Mouse (Mus musculus) stomach, postnatal 0 days (tissue): Measurements from ENCODE around the gene Gfi1. TPM values are rescaled to one million over a fixed set of nuclear protein-coding genes. Genes with fewer than 3 reads are reported as not detected.

Source experiments
- ATAC-seq: fragments of 200-750 bp; cut with Nextera tagmentation; 2 replicates; pipeline ENCODE4 v1.8.0; 2017; ENCODE audit not compliant: low FRiP score, low TSS enrichment
- DNase-seq: peaks from one replicate; pipeline ENCODE4 v3.0.0-alpha.2; 2016; ENCODE audit warnings: low spot score
- H3K27ac ChIP-seq: fragments of 300-500 bp; sonication (generic); replicated peaks from 2 replicates; pipeline ENCODE4 v1.5.1; 2014; ENCODE audit warnings: mild to moderate bottlenecking, control low read depth
- H3K27me3 ChIP-seq: fragments of 300-500 bp; sonication (generic); 2 replicates; pipeline ENCODE4 v1.6.1; 2014; ENCODE audit warnings: low read length; ENCODE audit not compliant: control insufficient read depth, insufficient read depth
- H3K36me3 ChIP-seq: fragments of 300-500 bp; sonication (generic); 2 replicates; pipeline ENCODE4 v1.6.1; 2014; ENCODE audit warnings: low read length, mixed read lengths; ENCODE audit not compliant: control insufficient read depth, insufficient read depth
- H3K4me1 ChIP-seq: fragments of 300-500 bp; sonication (generic); replicated peaks from 2 replicates; pipeline ENCODE4 v1.6.1; 2014; ENCODE audit warnings: antibody characterized with exemption; ENCODE audit not compliant: control insufficient read depth, insufficient read depth
- H3K4me2 ChIP-seq: fragments of 300-500 bp; sonication (generic); replicated peaks from 2 replicates; pipeline ENCODE4 v1.6.1; 2014; ENCODE audit warnings: low read depth, mild to moderate bottlenecking, control low read depth, moderate library complexity
- H3K4me3 ChIP-seq: fragments of 300-500 bp; sonication (generic); 2 replicates; pipeline ENCODE4 v1.5.1; 2014; ENCODE audit warnings: low read depth, low read length, control low read depth
- H3K9ac ChIP-seq: fragments of 300-500 bp; sonication (generic); 2 replicates; pipeline ENCODE4 v1.6.1; 2014; ENCODE audit warnings: mild to moderate bottlenecking, low read length, control low read depth, mixed read lengths
- H3K9me3 ChIP-seq: fragments of 300-500 bp; sonication (generic); 2 replicates; pipeline ENCODE4 v1.6.1; 2016; ENCODE audit warnings: low read length; ENCODE audit not compliant: control insufficient read depth
- CTCF ChIP-seq: IDR thresholded peaks from 2 replicates; pipeline ENCODE4 v1.5.1; 2016; ENCODE audit warnings: antibody characterized with exemption, low read depth, mild to moderate bottlenecking, moderate library complexity
- EP300 ChIP-seq: optimal IDR thresholded peaks from 2 replicates; pipeline ENCODE3; 2016; ENCODE audit warnings: antibody characterized with exemption
- WGBS: fragments of 180-500 bp; shearing (Covaris S2); extraction: QIAGEN DNeasy Blood & Tissue Kit; methylation state at CpG from one replicate; pipeline ENCODE4 v1.1.7; 2014; 5-methylcytosine and 5-hydroxymethylcytosine counted together
- polyA plus RNA-seq: library from polyadenylated mRNA; unstranded; fragments of >200 nt; fragmentation: Nextera tagmentation; extraction: Ambion mirVana; gene quantifications from 2 replicates; pipeline ENCODE4 v1.2.1, GENCODE M21; 2015

The Gfi1 gene
- polyA plus RNA-seq, 1 experiment from 2014 or later: 0.10 TPM

- TF ChIP-seq EP300 (no peak), CTCF (no peak)
- no peaks in the 10 kb centered on the region for H3K36me3 ChIP-seq
- H3K27ac ChIP-seq: no peak overlapping the region
- H3K27me3 ChIP-seq: no peaks in the 10 kb centered on the region
- ATAC-seq (no peak), DNase-seq (no peak)
- no peaks in the 10 kb centered on the region for H3K9me3 ChIP-seq
- no peaks in the 10 kb centered on the region for H3K4me1 ChIP-seq
- 59% methylated on average over 3 of the region's 3 CpGs for WGBS
- no peak overlapping the region for H3K9ac ChIP-seq
- no peak overlapping the region for H3K4me2 ChIP-seq
- no peak overlapping the region for H3K4me3 ChIP-seq
Measured at GRCm38 (mm10) chr5:107738296-107738695, 12.5 kb upstream of the Gfi1 start.

DNA sequence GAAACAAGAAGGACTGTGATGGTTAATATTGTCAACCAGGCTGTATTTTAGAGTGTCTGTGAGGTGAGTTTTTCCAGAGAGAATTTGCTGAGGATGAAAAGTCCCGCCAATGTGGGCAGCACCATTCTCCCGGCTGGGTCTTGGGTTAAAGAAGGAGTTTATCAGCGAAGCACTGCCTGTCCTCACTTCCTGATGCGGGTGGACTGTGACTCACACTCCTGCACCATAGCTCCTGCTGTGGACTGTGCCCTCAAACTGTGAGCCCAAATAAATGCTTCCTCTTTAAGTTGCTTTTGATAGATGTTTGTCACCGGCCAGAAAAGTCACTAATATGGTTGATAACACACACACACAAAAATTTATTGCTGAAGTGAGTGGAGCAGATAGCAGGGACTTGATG, 10.3 kb upstream of the Gfi1 start:
- Histone ChIP-seq H3K9me3 (no peaks in the 10 kb centered on the region), H3K4me3 (no peak overlapping the region), H3K9ac (no peak overlapping the region), H3K4me1 (no peaks in the 10 kb centered on the region), H3K36me3 (no peaks in the 10 kb centered on the region), H3K27ac (no peak overlapping the region), H3K4me2 (no peak overlapping the region), H3K27me3 (no peaks in the 10 kb centered on the region)
- ATAC-seq (no peak), DNase-seq (no peak)
- no peak for TF ChIP-seq CTCF
- TF ChIP-seq EP300: no peak
- 87% methylated on average over 5 of the region's 5 CpGs for WGBS

- Histone ChIP-seq H3K9me3 (no peaks in the 10 kb centered on the region), H3K4me1 (no peaks in the 10 kb centered on the region), H3K27me3 (peaks cover 8% of the 10 kb centered on the region; the same call in 1 of the 2 replicates), H3K4me3 (no peak overlapping the region), H3K36me3 (no peaks in the 10 kb centered on the region), H3K9ac (no peak overlapping the region), H3K27ac (no peak overlapping the region), H3K4me2 (no peak overlapping the region)
- TF ChIP-seq EP300 (no peak), CTCF (no peak)
- no peak for ATAC-seq
- DNase-seq: no peak
- WGBS: 40% methylated on average over 2 of the region's 2 CpGs
Measured at GRCm38 (mm10) chr5:107731844-107732243, 6.0 kb upstream of the Gfi1 start.

DNA sequence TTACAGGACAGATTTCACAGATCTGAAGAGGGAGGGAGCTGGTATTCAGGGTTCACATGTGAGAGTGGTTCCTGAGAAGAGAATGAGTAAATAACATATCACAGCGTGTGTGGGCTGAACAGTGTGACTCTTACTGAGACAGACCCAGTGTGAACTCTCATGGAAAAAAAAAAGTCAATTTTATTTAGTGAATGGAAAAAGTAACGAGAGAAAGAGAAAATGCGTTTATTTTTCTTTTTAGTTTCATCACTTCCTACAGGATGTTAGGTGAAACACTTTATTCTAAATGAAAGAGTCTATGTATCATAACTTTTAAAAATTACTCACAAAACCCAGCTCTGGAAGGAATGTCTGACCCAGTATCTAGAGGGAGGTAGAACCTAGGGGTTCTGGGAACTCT, 5.6 kb upstream of the Gfi1 start:
- ATAC-seq (no peak), DNase-seq (no peak)
- no peak overlapping the region for H3K27ac ChIP-seq
- H3K36me3 ChIP-seq: no peaks in the 10 kb centered on the region
- no peak overlapping the region for H3K4me2 ChIP-seq
- H3K27me3 ChIP-seq: peaks cover 8% of the 10 kb centered on the region; the same call in 1 of the 2 replicates
- no peak overlapping the region for H3K4me3 ChIP-seq
- H3K9ac ChIP-seq: no peak overlapping the region
- 44% methylated on average over 3 of the region's 3 CpGs for WGBS
- H3K9me3 ChIP-seq: no peaks in the 10 kb centered on the region
- no peaks in the 10 kb centered on the region for H3K4me1 ChIP-seq
- no peak for TF ChIP-seq EP300
- no peak for TF ChIP-seq CTCF

- no peaks in the 10 kb centered on the region for H3K9me3 ChIP-seq
- H3K4me2 ChIP-seq: no peak overlapping the region
- no peaks in the 10 kb centered on the region for H3K36me3 ChIP-seq
- DNase-seq (no peak), ATAC-seq (no peak)
- 29% methylated on average over 12 of the region's 12 CpGs for WGBS
- H3K4me1 ChIP-seq: peaks cover 10% of the 10 kb centered on the region
- H3K27ac ChIP-seq: no peak overlapping the region
- 0 out of 2 replicates have a peak overlapping the region, but pooled peaks have one; percentile 29 for H3K4me3 ChIP-seq
- no peak overlapping the region for H3K9ac ChIP-seq
- no peak for TF ChIP-seq EP300
- no peak for TF ChIP-seq CTCF
- peaks cover 30% of the 10 kb centered on the region; the same call in 1 of the 2 replicates for H3K27me3 ChIP-seq
Measured at GRCm38 (mm10) chr5:107727007-107727402, 1.2 kb upstream of the Gfi1 start.

GRCm38 (mm10) chr5:107726281-107727006, 608 bp upstream of the Gfi1 start:
- ATAC-seq (no peak), DNase-seq (peak; percentile 20)
- whole genome bisulfite sequencing: 1% methylated on average over 57 of the region's 57 CpGs
- H3K27me3 ChIP-seq: peaks cover 30% of the 10 kb centered on the region; the same call in 1 of the 2 replicates
- TF ChIP-seq CTCF (no peak), EP300 (no peak)
- H3K4me2 ChIP-seq: peak overlapping the region; percentile 51
- H3K4me1 ChIP-seq: peaks cover 13% of the 10 kb centered on the region
- no peaks in the 10 kb centered on the region for H3K36me3 ChIP-seq
- peak overlapping the region; percentile 29 for H3K4me3 ChIP-seq
- H3K27ac ChIP-seq: no peak overlapping the region
- H3K9me3 ChIP-seq: no peaks in the 10 kb centered on the region
- H3K9ac ChIP-seq: no peak overlapping the region
